ENCODE assay signal across 19 mouse cellular contexts in genomic region chr5:105354041-105354440, GRCm38 (mm10).
DNase-seq lines count a peak whose midpoint lies in the region; ATAC-seq and TF ChIP-seq lines count a peak whose summit lies in the region.
"Had no signal": no experiment of that assay in that cellular context is flagged by ENCODE, and none has a peak within 500 bp of the region (broad histone marks: within the 10 kb centered on the region; RNA-seq: fewer than 3 reads in every experiment).

No protein-coding gene starts in this region.

- H3K9ac ChIP-seq in hindbrain, postnatal 0 days (replicated peaks; ENCODE audit: low read length), result no peak overlapping the region
- H3K9ac ChIP-seq in hindbrain, embryonic 14.5 days, result no peak overlapping the region
- no peak overlapping the region for H3K9ac ChIP-seq in ES-Bruce4 (ENCODE audit: low read depth, poor library complexity, severe bottlenecking)
- H3K9ac ChIP-seq: embryonic facial prominence, embryonic 15.5 days; heart, embryonic 13.5 days; kidney, embryonic 15.5 days; liver, embryonic 14.5 days; midbrain, embryonic 13.5 days had no signal

- TF ChIP-seq EP300 in ES-Bruce4 (IDR thresholded peaks at IDR 0.05; ENCODE audit: insufficient read depth, low read depth, low read length), result peak; percentile 68; the same call in 1 of the 2 replicates

- no peak for TF ChIP-seq CTCF in hindbrain, postnatal 0 days (IDR thresholded peaks at IDR 0.05; ENCODE audit: low read depth)
- TF ChIP-seq CTCF in ES-Bruce4 (IDR thresholded peaks at IDR 0.05; ENCODE audit: low read depth, low read length), result no peak
- no peak for TF ChIP-seq CTCF in embryonic fibroblast, embryonic 13.5 days (IDR thresholded peaks at IDR 0.05; ENCODE audit: borderline replicate concordance, insufficient read depth, low read length)

- H3K4me1 ChIP-seq in hindbrain, postnatal 0 days (ENCODE audit: insufficient read depth, low read length), result no peaks in the 10 kb centered on the region
- no peaks in the 10 kb centered on the region for H3K4me1 ChIP-seq in hindbrain, embryonic 14.5 days (replicated peaks; ENCODE audit: control insufficient read depth, insufficient read depth, low read length)
- no peaks in the 10 kb centered on the region for H3K4me1 ChIP-seq in ES-Bruce4 (ENCODE audit: control insufficient read depth, insufficient read depth, low read length)
- H3K4me1 ChIP-seq in embryonic fibroblast, embryonic 13.5 days (ENCODE audit: control insufficient read depth, insufficient read depth, low read length), result no peaks in the 10 kb centered on the region
- H3K4me1 ChIP-seq: embryonic facial prominence, embryonic 15.5 days; heart, embryonic 13.5 days; kidney, embryonic 15.5 days; limb, embryonic 10.5 days; midbrain, embryonic 13.5 days had no signal

- 60% methylated on average over 1 of the region's 1 CpGs for WGBS in hindbrain, postnatal 0 days
- 58% methylated on average over 1 of the region's 1 CpGs for WGBS in hindbrain, embryonic 14.5 days

- H3K27me3 ChIP-seq in hindbrain, postnatal 0 days (ENCODE audit: insufficient read depth, low read length), result no peaks in the 10 kb centered on the region
- no peaks in the 10 kb centered on the region for H3K27me3 ChIP-seq in hindbrain, embryonic 14.5 days (ENCODE audit: control insufficient read depth, insufficient read depth, low read length)
- H3K27me3 ChIP-seq in ES-Bruce4 (ENCODE audit: control insufficient read depth, insufficient read depth, low read length, poor library complexity, severe bottlenecking), result no peaks in the 10 kb centered on the region
- H3K27me3 ChIP-seq: embryonic facial prominence, embryonic 15.5 days; heart, embryonic 13.5 days; kidney, embryonic 15.5 days; midbrain, embryonic 13.5 days had no signal

- no peaks in the 10 kb centered on the region for H3K9me3 ChIP-seq in hindbrain, postnatal 0 days (ENCODE audit: low read length)
- no peaks in the 10 kb centered on the region for H3K9me3 ChIP-seq in hindbrain, embryonic 14.5 days (ENCODE audit: control insufficient read depth, low read length)
- H3K9me3 ChIP-seq in ES-Bruce4 (replicated peaks; ENCODE audit: control insufficient read depth, insufficient read depth, low read length, poor library complexity, severe bottlenecking), result no peaks in the 10 kb centered on the region
- H3K9me3 ChIP-seq: embryonic facial prominence, embryonic 15.5 days; heart, embryonic 13.5 days; kidney, embryonic 15.5 days; limb, embryonic 10.5 days; midbrain, embryonic 13.5 days had no signal

- no peak for TF ChIP-seq POLR2A in ES-Bruce4 (IDR thresholded peaks at IDR 0.05; ENCODE audit: insufficient read depth, low read length)
- TF ChIP-seq POLR2A in embryonic fibroblast, embryonic 13.5 days (IDR thresholded peaks at IDR 0.05; ENCODE audit: low read depth, low read length), result no peak

- peak; percentile 3 for DNase-seq in hindbrain, postnatal 0 days (ENCODE audit: low spot score)
- no peak for DNase-seq in hindbrain, embryonic 14.5 days (ENCODE audit: low spot score)
- DNase-seq in 3T3-L1 (ENCODE audit: low read depth, low spot score), result peak; percentile 58
- no peak for DNase-seq in ovary, postnatal 14 days (ENCODE audit: low spot score)
- no peak for DNase-seq in frontal cortex, postnatal 36 days (ENCODE audit: low spot score in 2 of 2)
- no peak for DNase-seq in heart, postnatal 36 days
- DNase-seq: B cell, adult 2 months; cerebellum, adult 9-10 months; layer of hippocampus, postnatal 36 days; retina, postnatal 1 day; thymus, postnatal 4 days had no signal

- H3K4me2 ChIP-seq in hindbrain, postnatal 0 days (ENCODE audit: low read depth, low read length), result no peak overlapping the region
- H3K4me2 ChIP-seq in hindbrain, embryonic 14.5 days (replicated peaks), result no peak overlapping the region
- H3K4me2 ChIP-seq: embryonic facial prominence, embryonic 15.5 days; heart, embryonic 13.5 days; kidney, embryonic 15.5 days; midbrain, embryonic 13.5 days had no signal

- no peak overlapping the region for H3K4me3 ChIP-seq in hindbrain, postnatal 0 days (ENCODE audit: low read length)
- H3K4me3 ChIP-seq in hindbrain, embryonic 14.5 days (replicated peaks; ENCODE audit: low read length), result no peak overlapping the region
- no peak overlapping the region for H3K4me3 ChIP-seq in ES-Bruce4 (ENCODE audit: low read depth, low read length)
- no peak overlapping the region for H3K4me3 ChIP-seq in embryonic fibroblast, embryonic 13.5 days (ENCODE audit: insufficient read depth, low read length)
- H3K4me3 ChIP-seq: embryonic facial prominence, embryonic 15.5 days; heart, embryonic 13.5 days; kidney, embryonic 15.5 days; limb, embryonic 10.5 days; midbrain, embryonic 13.5 days had no signal

- no peak overlapping the region for H3K27ac ChIP-seq in hindbrain, postnatal 0 days
- no peak overlapping the region for H3K27ac ChIP-seq in hindbrain, embryonic 14.5 days
- no peak overlapping the region for H3K27ac ChIP-seq in ES-Bruce4 (ENCODE audit: insufficient read depth, low read length)
- peak overlapping the region; percentile 27; the same call in 1 of the 2 replicates for H3K27ac ChIP-seq in embryonic fibroblast, embryonic 13.5 days (ENCODE audit: insufficient read depth, low read length)
- H3K27ac ChIP-seq: embryonic facial prominence, embryonic 15.5 days; heart, embryonic 13.5 days; kidney, embryonic 15.5 days; limb, embryonic 10.5 days; liver, embryonic 14.5 days; midbrain, embryonic 13.5 days had no signal

- intact Hi-C loops in heart, postnatal 36 days (cut with DNase I), result no loop called here

- no peaks in the 10 kb centered on the region for H3K36me3 ChIP-seq in hindbrain, postnatal 0 days (ENCODE audit: insufficient read depth, low read length)
- no peaks in the 10 kb centered on the region for H3K36me3 ChIP-seq in hindbrain, embryonic 14.5 days (replicated peaks; ENCODE audit: control insufficient read depth, insufficient read depth)
- no peaks in the 10 kb centered on the region for H3K36me3 ChIP-seq in ES-Bruce4 (ENCODE audit: control insufficient read depth, insufficient read depth, low read length, poor library complexity, severe bottlenecking)
- H3K36me3 ChIP-seq: embryonic facial prominence, embryonic 15.5 days; heart, embryonic 13.5 days; kidney, embryonic 15.5 days; limb, embryonic 10.5 days; midbrain, embryonic 13.5 days had no signal

- ATAC-seq in hindbrain, postnatal 0 days, result no peak
- no peak for ATAC-seq in hindbrain, embryonic 14.5 days (ENCODE audit: low FRiP score)
- ATAC-seq: midbrain, embryonic 13.5 days had no signal

Comparison
In these comparisons a context has a peak if more than half of its experiments do, and no peak if none do; other contexts are left out.
1. DNase-seq: peak in hindbrain, postnatal 0 days (single experiment) and 3T3-L1 (single experiment); none in hindbrain, embryonic 14.5 days (single experiment), ovary, postnatal 14 days (single experiment), frontal cortex, postnatal 36 days (0 of 2) and heart, postnatal 36 days (0 of 2).